Mouse (Mus musculus): ENCODE measurements around the gene Mogat2.

Mogat2 gene

GRCm38 (mm10) chr7:99200290-99200689 is 38.1 kb downstream of the Mogat2 start:
- Histone ChIP-seq H3K4me3 (replicated peaks; ENCODE audit: low read length) (no peak overlapping the region), H3K27me3 (ENCODE audit: insufficient read depth, low read length) (peaks cover 19% of the 10 kb centered on the region), H3K36me3 (ENCODE audit: insufficient read depth, low read length) (no peaks in the 10 kb centered on the region), H3K4me1 (replicated peaks; ENCODE audit: low read depth, low read length) (no peaks in the 10 kb centered on the region), H3K9me3 (ENCODE audit: low read length) (no peaks in the 10 kb centered on the region)
- TF ChIP-seq NANOG (IDR thresholded peaks at IDR 0.05; ENCODE audit: borderline replicate concordance, low read length) (no peak), POU5F1 (IDR thresholded peaks at IDR 0.05; ENCODE audit: borderline replicate concordance, low read length) (no peak), CTCF (conservative IDR thresholded peaks at IDR 0.05; ENCODE audit: low read length) (no peak)

- H3K9me3 ChIP-seq (ENCODE audit: low read length): no peaks in the 10 kb centered on the region
- no peak overlapping the region for H3K4me3 ChIP-seq (replicated peaks; ENCODE audit: low read length)
- H3K4me1 ChIP-seq (replicated peaks; ENCODE audit: low read depth, low read length): no peaks in the 10 kb centered on the region
- TF ChIP-seq POU5F1 (IDR thresholded peaks at IDR 0.05; ENCODE audit: borderline replicate concordance, low read length) (no peak), NANOG (IDR thresholded peaks at IDR 0.05; ENCODE audit: borderline replicate concordance, low read length) (no peak), CTCF (conservative IDR thresholded peaks at IDR 0.05; ENCODE audit: low read length) (no peak)
- peaks cover 15% of the 10 kb centered on the region for H3K27me3 ChIP-seq (ENCODE audit: insufficient read depth, low read length)
- H3K36me3 ChIP-seq (ENCODE audit: insufficient read depth, low read length): no peaks in the 10 kb centered on the region
Observed at GRCm38 (mm10) chr7:99199451-99200175, 38.8 kb downstream of the Mogat2 start.

- TF ChIP-seq NANOG (IDR thresholded peaks at IDR 0.05; ENCODE audit: borderline replicate concordance, low read length): no peak
- no peak for TF ChIP-seq CTCF (conservative IDR thresholded peaks at IDR 0.05; ENCODE audit: low read length)
- no peak for TF ChIP-seq POU5F1 (IDR thresholded peaks at IDR 0.05; ENCODE audit: borderline replicate concordance, low read length)
- Histone ChIP-seq H3K4me1 (replicated peaks; ENCODE audit: low read depth, low read length) (no peaks in the 10 kb centered on the region), H3K4me3 (replicated peaks; ENCODE audit: low read length) (no peak overlapping the region), H3K27me3 (ENCODE audit: insufficient read depth, low read length) (peaks cover 12% of the 10 kb centered on the region), H3K36me3 (ENCODE audit: insufficient read depth, low read length) (no peaks in the 10 kb centered on the region), H3K9me3 (ENCODE audit: low read length) (no peaks in the 10 kb centered on the region)
Observed at GRCm38 (mm10) chr7:99198811-99199210, 39.6 kb downstream of the Mogat2 start.

- no peak overlapping the region for H3K4me3 ChIP-seq (replicated peaks; ENCODE audit: low read length)
- H3K9me3 ChIP-seq (ENCODE audit: low read length): no peaks in the 10 kb centered on the region
- H3K36me3 ChIP-seq (ENCODE audit: insufficient read depth, low read length): no peaks in the 10 kb centered on the region
- H3K27me3 ChIP-seq (ENCODE audit: insufficient read depth, low read length): peaks cover 14% of the 10 kb centered on the region
- TF ChIP-seq CTCF (conservative IDR thresholded peaks at IDR 0.05; ENCODE audit: low read length) (no peak), NANOG (IDR thresholded peaks at IDR 0.05; ENCODE audit: borderline replicate concordance, low read length) (no peak), POU5F1 (IDR thresholded peaks at IDR 0.05; ENCODE audit: borderline replicate concordance, low read length) (no peak)
- H3K4me1 ChIP-seq (replicated peaks; ENCODE audit: low read depth, low read length): no peaks in the 10 kb centered on the region
Observed at GRCm38 (mm10) chr7:99194511-99194910, 43.9 kb downstream of the Mogat2 start.

GRCm38 (mm10) chr7:99193926-99194325 is 44.5 kb downstream of the Mogat2 start:
- Histone ChIP-seq H3K4me3 (replicated peaks; ENCODE audit: low read length) (no peak overlapping the region), H3K4me1 (replicated peaks; ENCODE audit: low read depth, low read length) (no peaks in the 10 kb centered on the region), H3K36me3 (ENCODE audit: insufficient read depth, low read length) (no peaks in the 10 kb centered on the region), H3K9me3 (ENCODE audit: low read length) (no peaks in the 10 kb centered on the region), H3K27me3 (ENCODE audit: insufficient read depth, low read length) (peaks cover 18% of the 10 kb centered on the region)
- TF ChIP-seq NANOG (IDR thresholded peaks at IDR 0.05; ENCODE audit: borderline replicate concordance, low read length) (no peak), CTCF (conservative IDR thresholded peaks at IDR 0.05; ENCODE audit: low read length) (no peak), POU5F1 (IDR thresholded peaks at IDR 0.05; ENCODE audit: borderline replicate concordance, low read length) (no peak)

- H3K36me3 ChIP-seq (ENCODE audit: insufficient read depth, low read length): no peaks in the 10 kb centered on the region
- H3K27me3 ChIP-seq (ENCODE audit: insufficient read depth, low read length): peaks cover 43% of the 10 kb centered on the region
- TF ChIP-seq CTCF (conservative IDR thresholded peaks at IDR 0.05; ENCODE audit: low read length): no peak
- no peaks in the 10 kb centered on the region for H3K9me3 ChIP-seq (ENCODE audit: low read length)
- no peak overlapping the region for H3K4me3 ChIP-seq (replicated peaks; ENCODE audit: low read length)
- H3K4me1 ChIP-seq (replicated peaks; ENCODE audit: low read depth, low read length): no peaks in the 10 kb centered on the region
Observed at GRCm38 (mm10) chr7:99191411-99191810, 47.0 kb downstream of the Mogat2 start.

GRCm38 (mm10) chr7:99189885-99190284 is 48.5 kb downstream of the Mogat2 start:
- no peaks in the 10 kb centered on the region for H3K4me1 ChIP-seq (replicated peaks; ENCODE audit: low read depth, low read length)
- H3K9me3 ChIP-seq (ENCODE audit: low read length): no peaks in the 10 kb centered on the region
- H3K36me3 ChIP-seq (ENCODE audit: insufficient read depth, low read length): no peaks in the 10 kb centered on the region
- TF ChIP-seq CTCF (conservative IDR thresholded peaks at IDR 0.05; ENCODE audit: low read length) (no peak), POU5F1 (IDR thresholded peaks at IDR 0.05; ENCODE audit: borderline replicate concordance, low read length) (no peak)
- H3K4me3 ChIP-seq (replicated peaks; ENCODE audit: low read length): no peak overlapping the region
- H3K27me3 ChIP-seq (ENCODE audit: insufficient read depth, low read length): peaks cover 56% of the 10 kb centered on the region

- H3K36me3 ChIP-seq (ENCODE audit: insufficient read depth, low read length): no peaks in the 10 kb centered on the region
- no peaks in the 10 kb centered on the region for H3K9me3 ChIP-seq (ENCODE audit: low read length)
- no peaks in the 10 kb centered on the region for H3K4me1 ChIP-seq (replicated peaks; ENCODE audit: low read depth, low read length)
- TF ChIP-seq POU5F1 (IDR thresholded peaks at IDR 0.05; ENCODE audit: borderline replicate concordance, low read length) (no peak), CTCF (conservative IDR thresholded peaks at IDR 0.05; ENCODE audit: low read length) (no peak), NANOG (IDR thresholded peaks at IDR 0.05; ENCODE audit: borderline replicate concordance, low read length) (no peak)
- peaks cover 63% of the 10 kb centered on the region for H3K27me3 ChIP-seq (ENCODE audit: insufficient read depth, low read length)
- no peak overlapping the region for H3K4me3 ChIP-seq (replicated peaks; ENCODE audit: low read length)
Observed at GRCm38 (mm10) chr7:99188630-99189029, 49.8 kb downstream of the Mogat2 start.

GRCm38 (mm10) chr7:99187451-99187850 is 51.0 kb downstream of the Mogat2 start:
- Histone ChIP-seq H3K9me3 (ENCODE audit: low read length) (no peaks in the 10 kb centered on the region), H3K36me3 (ENCODE audit: insufficient read depth, low read length) (no peaks in the 10 kb centered on the region), H3K4me1 (replicated peaks; ENCODE audit: low read depth, low read length) (0 out of 2 replicates have a peak, but pooled peaks cover 2% of the 10 kb centered on the region), H3K27me3 (ENCODE audit: insufficient read depth, low read length) (peaks cover 71% of the 10 kb centered on the region), H3K4me3 (replicated peaks; ENCODE audit: low read length) (no peak overlapping the region)
- TF ChIP-seq NANOG (IDR thresholded peaks at IDR 0.05; ENCODE audit: borderline replicate concordance, low read length) (no peak), CTCF (conservative IDR thresholded peaks at IDR 0.05; ENCODE audit: low read length) (no peak), POU5F1 (IDR thresholded peaks at IDR 0.05; ENCODE audit: borderline replicate concordance, low read length) (no peak)
